Mouse (Mus musculus): ENCODE results near the gene Scnn1a. TPM values are rescaled to one million over a fixed set of nuclear protein-coding genes. Genes with fewer than 3 reads are reported as not detected.
A peak's percentile ranks its signal among the peaks of the same experiment; 100 is the strongest.

Scnn1a gene
- polyA plus RNA-seq, 1 experiment = 0.62 TPM

GRCm38 (mm10) chr6:125345625-125346024, 25.2 kb downstream of the Scnn1a start:
- no peak for DNase-seq (ENCODE audit: low read depth)

GRCm38 (mm10) chr6:125346029-125346428, 25.6 kb downstream of the Scnn1a start:
- DNase-seq (ENCODE audit: low read depth) = no peak
- TF ChIP-seq POLR2A (IDR thresholded peaks at IDR 0.05; ENCODE audit: borderline replicate concordance, extremely low read depth, insufficient read depth, insufficient read length, poor library complexity, severe bottlenecking) (no peak), CTCF (IDR thresholded peaks at IDR 0.05; ENCODE audit: borderline replicate concordance, extremely low read depth, insufficient read depth, insufficient read length) (no peak)

More at GRCm38 (mm10) chr6:125345625-125346024, 25.2 kb downstream of the Scnn1a start:
- no peak for TF ChIP-seq POLR2A (IDR thresholded peaks at IDR 0.05; ENCODE audit: borderline replicate concordance, extremely low read depth, insufficient read depth, insufficient read length, poor library complexity, severe bottlenecking)
- no peak for TF ChIP-seq CTCF (IDR thresholded peaks at IDR 0.05; ENCODE audit: borderline replicate concordance, extremely low read depth, insufficient read depth, insufficient read length)

GRCm38 (mm10) chr6:125348721-125349574, 28.5 kb downstream of the Scnn1a start, which contains the start of gene Tnfrsf1a:
Gene Tnfrsf1a, plus strand, starts transcription at chr6:125349362.
- DNase-seq (ENCODE audit: low read depth) = no peak
- no peak for TF ChIP-seq POLR2A (IDR thresholded peaks at IDR 0.05; ENCODE audit: borderline replicate concordance, extremely low read depth, insufficient read depth, insufficient read length, poor library complexity, severe bottlenecking)
- TF ChIP-seq CTCF (IDR thresholded peaks at IDR 0.05; ENCODE audit: borderline replicate concordance, extremely low read depth, insufficient read depth, insufficient read length) = no peak

GRCm38 (mm10) chr6:125349575-125350230, 29.2 kb downstream of the Scnn1a start:
- DNase-seq (ENCODE audit: low read depth) = peak; percentile 78
- TF ChIP-seq CTCF (IDR thresholded peaks at IDR 0.05; ENCODE audit: borderline replicate concordance, extremely low read depth, insufficient read depth, insufficient read length) (no peak), POLR2A (IDR thresholded peaks at IDR 0.05; ENCODE audit: borderline replicate concordance, extremely low read depth, insufficient read depth, insufficient read length, poor library complexity, severe bottlenecking) (no peak)

GRCm38 (mm10) chr6:125350231-125350994, 30.0 kb downstream of the Scnn1a start:
- no peak for DNase-seq (ENCODE audit: low read depth)
- TF ChIP-seq POLR2A (IDR thresholded peaks at IDR 0.05; ENCODE audit: borderline replicate concordance, extremely low read depth, insufficient read depth, insufficient read length, poor library complexity, severe bottlenecking) (no peak), CTCF (IDR thresholded peaks at IDR 0.05; ENCODE audit: borderline replicate concordance, extremely low read depth, insufficient read depth, insufficient read length) (no peak)

GRCm38 (mm10) chr6:125350995-125351324, 30.5 kb downstream of the Scnn1a start:
- no peak for DNase-seq (ENCODE audit: low read depth)

GRCm38 (mm10) chr6:125351368-125352045, 31.0 kb downstream of the Scnn1a start:
- TF ChIP-seq CTCF (IDR thresholded peaks at IDR 0.05; ENCODE audit: borderline replicate concordance, extremely low read depth, insufficient read depth, insufficient read length) (no peak), POLR2A (IDR thresholded peaks at IDR 0.05; ENCODE audit: borderline replicate concordance, extremely low read depth, insufficient read depth, insufficient read length, poor library complexity, severe bottlenecking) (no peak)
- DNase-seq (ENCODE audit: low read depth) = no peak

More at GRCm38 (mm10) chr6:125350995-125351324, 30.5 kb downstream of the Scnn1a start:
- TF ChIP-seq POLR2A (IDR thresholded peaks at IDR 0.05; ENCODE audit: borderline replicate concordance, extremely low read depth, insufficient read depth, insufficient read length, poor library complexity, severe bottlenecking) (no peak), CTCF (IDR thresholded peaks at IDR 0.05; ENCODE audit: borderline replicate concordance, extremely low read depth, insufficient read depth, insufficient read length) (no peak)

- no peak for DNase-seq (ENCODE audit: low read depth)
These were observed 31.6 kb downstream of the Scnn1a start for GRCm38 (mm10) chr6:125352046-125352384.

GRCm38 (mm10) chr6:125352811-125353210, 32.4 kb downstream of the Scnn1a start:
- DNase-seq (ENCODE audit: low read depth) = no peak
- no peak for TF ChIP-seq CTCF (IDR thresholded peaks at IDR 0.05; ENCODE audit: borderline replicate concordance, extremely low read depth, insufficient read depth, insufficient read length)
- no peak for TF ChIP-seq POLR2A (IDR thresholded peaks at IDR 0.05; ENCODE audit: borderline replicate concordance, extremely low read depth, insufficient read depth, insufficient read length, poor library complexity, severe bottlenecking)

More at GRCm38 (mm10) chr6:125352046-125352384, 31.6 kb downstream of the Scnn1a start:
- TF ChIP-seq POLR2A (IDR thresholded peaks at IDR 0.05; ENCODE audit: borderline replicate concordance, extremely low read depth, insufficient read depth, insufficient read length, poor library complexity, severe bottlenecking) = no peak
- no peak for TF ChIP-seq CTCF (IDR thresholded peaks at IDR 0.05; ENCODE audit: borderline replicate concordance, extremely low read depth, insufficient read depth, insufficient read length)

- no peak for DNase-seq (ENCODE audit: low read depth)
- TF ChIP-seq CTCF (IDR thresholded peaks at IDR 0.05; ENCODE audit: borderline replicate concordance, extremely low read depth, insufficient read depth, insufficient read length) = no peak
- no peak for TF ChIP-seq POLR2A (IDR thresholded peaks at IDR 0.05; ENCODE audit: borderline replicate concordance, extremely low read depth, insufficient read depth, insufficient read length, poor library complexity, severe bottlenecking)
These were observed 32.8 kb downstream of the Scnn1a start for GRCm38 (mm10) chr6:125353221-125353620.
